Mouse (Mus musculus) embryonic facial prominence, embryonic 14.5 days (tissue): ENCODE measurements at regions not wholly inside any gene's neighbourhood (a gene's known extent, or its start where the extent isn't known, plus 50 kb on each side); places are given as distances from the start of the nearest gene placed in this dataset.

Experiments
- ATAC-seq: fragments of 200-750 bp; cut with Nextera tagmentation; 2 replicates; pipeline ENCODE4 v1.8.0; 2017; ENCODE audit warnings: low read depth, moderate number of reproducible peaks, moderate TSS enrichment
- DNase-seq: peaks from one replicate; pipeline ENCODE4 v3.0.0-alpha.2; 2015; ENCODE audit warnings: low spot score
- H3K27ac ChIP-seq: fragments of 300-500 bp; sonication (generic); replicated peaks from 2 replicates; pipeline ENCODE4 v1.5.1; 2014; ENCODE audit warnings: low read depth, mild to moderate bottlenecking, low read length, moderate library complexity
- H3K27me3 ChIP-seq: fragments of 300-500 bp; sonication (generic); replicated peaks from 2 replicates; pipeline ENCODE4 v1.6.1; 2014; ENCODE audit warnings: low read length; ENCODE audit not compliant: control insufficient read depth, insufficient read depth
- H3K36me3 ChIP-seq: fragments of 300-500 bp; sonication (generic); 2 replicates; pipeline ENCODE4 v1.6.1; 2014; ENCODE audit warnings: low read length, mixed read lengths; ENCODE audit not compliant: control insufficient read depth, insufficient read depth
- H3K4me1 ChIP-seq: fragments of 300-500 bp; sonication (generic); 2 replicates; pipeline ENCODE4 v1.6.1; 2014; ENCODE audit warnings: antibody characterized with exemption, low read length; ENCODE audit not compliant: control insufficient read depth, insufficient read depth
- H3K4me2 ChIP-seq: fragments of 300-500 bp; sonication (generic); 2 replicates; pipeline ENCODE4 v1.6.1; 2014; ENCODE audit warnings: low read depth, mild to moderate bottlenecking, low read length, moderate library complexity, mixed read lengths
- H3K4me3 ChIP-seq: fragments of 300-500 bp; sonication (generic); 2 replicates; pipeline ENCODE4 v1.5.1; 2014; ENCODE audit warnings: low read depth, mild to moderate bottlenecking, low read length
- H3K9ac ChIP-seq: fragments of 300-500 bp; sonication (generic); 2 replicates; pipeline ENCODE4 v1.6.1; 2014; ENCODE audit warnings: low read depth, mild to moderate bottlenecking, low read length, moderate library complexity, mixed read lengths
- H3K9me3 ChIP-seq: fragments of 300-500 bp; sonication (generic); 2 replicates; pipeline ENCODE4 v1.6.1; 2016; ENCODE audit warnings: low read length; ENCODE audit not compliant: control insufficient read depth
- WGBS: fragments of 180-500 bp; shearing (Covaris S2); extraction: QIAGEN DNeasy Blood & Tissue Kit; methylation state at CpG from one replicate; pipeline ENCODE4 v1.1.7; 2014; 5-methylcytosine and 5-hydroxymethylcytosine counted together

GRCm38 (mm10) chr14:11486287-11486686 is 67.0 kb upstream of the Ptprg start:
- H3K36me3 ChIP-seq: no peaks in the 10 kb centered on the region
- no peaks in the 10 kb centered on the region for H3K4me1 ChIP-seq
- H3K27ac ChIP-seq: no peak overlapping the region
- no peak overlapping the region for H3K4me3 ChIP-seq
- DNase-seq: no peak
- no peak overlapping the region for H3K9ac ChIP-seq
- no peak overlapping the region for H3K4me2 ChIP-seq
- WGBS: 56% methylated on average over 3 of the region's 3 CpGs
- ATAC-seq: no peak
- H3K9me3 ChIP-seq: no peaks in the 10 kb centered on the region
- H3K27me3 ChIP-seq: no peaks in the 10 kb centered on the region

GRCm38 (mm10) chr14:11501744-11502143 is 51.6 kb upstream of the Ptprg start:
- DNase-seq (no peak), ATAC-seq (no peak)
- 74% methylated on average over 7 of the region's 7 CpGs for WGBS
- H3K4me1 ChIP-seq: peaks cover 6% of the 10 kb centered on the region
- no peak overlapping the region for H3K27ac ChIP-seq
- no peaks in the 10 kb centered on the region for H3K27me3 ChIP-seq
- H3K9ac ChIP-seq: no peak overlapping the region
- H3K4me2 ChIP-seq: no peak overlapping the region
- no peaks in the 10 kb centered on the region for H3K36me3 ChIP-seq
- no peaks in the 10 kb centered on the region for H3K9me3 ChIP-seq
- H3K4me3 ChIP-seq: no peak overlapping the region

- no peaks in the 10 kb centered on the region for H3K36me3 ChIP-seq
- no peaks in the 10 kb centered on the region for H3K9me3 ChIP-seq
- DNase-seq (no peak), ATAC-seq (no peak)
- no peaks in the 10 kb centered on the region for H3K27me3 ChIP-seq
- no peak overlapping the region for H3K9ac ChIP-seq
- no peak overlapping the region for H3K4me2 ChIP-seq
- H3K27ac ChIP-seq: no peak overlapping the region
- H3K4me3 ChIP-seq: no peak overlapping the region
- H3K4me1 ChIP-seq: peaks cover 6% of the 10 kb centered on the region
Observed at GRCm38 (mm10) chr14:11503156-11503555, 50.2 kb upstream of the Ptprg start.
